21 mouse cellular contexts compared by ENCODE assay signal in genomic region chr5:106775010-106775693, GRCm38 (mm10).
DNase-seq lines count a peak whose midpoint lies in the region; ATAC-seq lines count a peak whose summit lies in the region.
"Had no signal": no experiment of that assay in that cellular context is flagged by ENCODE, and none has a peak within 500 bp of the region (broad histone marks: within the 10 kb centered on the region; RNA-seq: fewer than 3 reads in every experiment).

No protein-coding gene starts in this region.

- no peaks in the 10 kb centered on the region for H3K9me3 ChIP-seq in forebrain, embryonic 11.5 days (ENCODE audit: control insufficient read depth, low read length)
- H3K9me3 ChIP-seq in forebrain, embryonic 13.5 days (replicated peaks), result no peaks in the 10 kb centered on the region
- H3K9me3 ChIP-seq in kidney, embryonic 14.5 days (ENCODE audit: control insufficient read depth, low read length), result no peaks in the 10 kb centered on the region
- H3K9me3 ChIP-seq in limb, embryonic 10.5 days (replicated peaks), result no peaks in the 10 kb centered on the region
- H3K9me3 ChIP-seq: embryonic facial prominence, embryonic 12.5 days; heart, embryonic 15.5 days had no signal

- no peak overlapping the region for H3K4me3 ChIP-seq in forebrain, embryonic 11.5 days (ENCODE audit: low read depth, low read length)
- no peak overlapping the region for H3K4me3 ChIP-seq in forebrain, embryonic 13.5 days
- H3K4me3 ChIP-seq in kidney, embryonic 14.5 days (ENCODE audit: low read length), result no peak overlapping the region
- H3K4me3 ChIP-seq in limb, embryonic 10.5 days, result no peak overlapping the region
- H3K4me3 ChIP-seq: embryonic facial prominence, embryonic 12.5 days; heart, adult 2 months; heart, embryonic 15.5 days had no signal

- H3K27ac ChIP-seq in forebrain, embryonic 11.5 days (ENCODE audit: low read depth, low read length), result no peak overlapping the region
- no peak overlapping the region for H3K27ac ChIP-seq in forebrain, embryonic 13.5 days
- no peak overlapping the region for H3K27ac ChIP-seq in kidney, embryonic 14.5 days (ENCODE audit: low read depth, low read length)
- H3K27ac ChIP-seq in limb, embryonic 10.5 days, result peak overlapping the region; percentile 43; the same call in 1 of the 2 replicates
- H3K27ac ChIP-seq: embryonic facial prominence, embryonic 12.5 days; heart, adult 2 months; heart, embryonic 15.5 days; hindbrain, embryonic 14.5 days had no signal

- peak; percentile 47; the same call in 1 of the 2 replicates for ATAC-seq in forebrain, embryonic 11.5 days (replicated peaks; ENCODE audit: low FRiP score)
- no peak for ATAC-seq in forebrain, embryonic 13.5 days
- peak; percentile 33; the same call in 1 of the 2 replicates for ATAC-seq in kidney, embryonic 14.5 days (ENCODE audit: low FRiP score, low TSS enrichment)
- ATAC-seq: forebrain, postnatal 0 days; intestine, embryonic 16.5 days had no signal

- 37% methylated on average over 5 of the region's 5 CpGs for WGBS in forebrain, embryonic 11.5 days
- 37% methylated on average over 5 of the region's 5 CpGs for WGBS in forebrain, embryonic 13.5 days
- 40% methylated on average over 5 of the region's 5 CpGs for WGBS in kidney, embryonic 14.5 days
- 49% methylated on average over 5 of the region's 5 CpGs for WGBS in limb, embryonic 10.5 days

- DNase-seq in forebrain, embryonic 11.5 days (ENCODE audit: low spot score), result no peak
- DNase-seq in kidney, adult 8-10 months, result no peak
- peak; percentile 6 for DNase-seq in 416B (ENCODE audit: low read depth)
- DNase-seq in limb, embryonic 10.5 days (ENCODE audit: low spot score), result no peak
- no peak for DNase-seq in lung, postnatal 10 days
- DNase-seq: adrenal gland, adult 2 months; adrenal gland, postnatal 36 days; cerebellum, adult 2 months; cerebellum, postnatal 10 days; forebrain, postnatal 0 days; gastrocnemius, postnatal 14 days; heart, adult 2 months; heart, postnatal 14 days had no signal

- H3K36me3 ChIP-seq in forebrain, embryonic 11.5 days (ENCODE audit: control insufficient read depth, insufficient read depth, low read length), result no peaks in the 10 kb centered on the region
- no peaks in the 10 kb centered on the region for H3K36me3 ChIP-seq in forebrain, embryonic 13.5 days (ENCODE audit: poor library complexity, severe bottlenecking)
- no peaks in the 10 kb centered on the region for H3K36me3 ChIP-seq in kidney, embryonic 14.5 days (ENCODE audit: control insufficient read depth, insufficient read depth, low read length)
- no peaks in the 10 kb centered on the region for H3K36me3 ChIP-seq in limb, embryonic 10.5 days
- H3K36me3 ChIP-seq: embryonic facial prominence, embryonic 12.5 days; heart, embryonic 15.5 days had no signal

- no peak overlapping the region for H3K9ac ChIP-seq in forebrain, embryonic 11.5 days (ENCODE audit: low read length)
- no peak overlapping the region for H3K9ac ChIP-seq in forebrain, embryonic 13.5 days
- no peak overlapping the region for H3K9ac ChIP-seq in kidney, embryonic 14.5 days (ENCODE audit: low read depth, low read length)
- H3K9ac ChIP-seq: embryonic facial prominence, embryonic 12.5 days; forebrain, postnatal 0 days; heart, embryonic 15.5 days; hindbrain, embryonic 14.5 days had no signal

- no peaks in the 10 kb centered on the region for H3K27me3 ChIP-seq in forebrain, embryonic 11.5 days (ENCODE audit: control insufficient read depth, insufficient read depth, low read length)
- H3K27me3 ChIP-seq in forebrain, embryonic 13.5 days, result no peaks in the 10 kb centered on the region
- H3K27me3 ChIP-seq in kidney, embryonic 14.5 days (ENCODE audit: control insufficient read depth, insufficient read depth, low read length), result no peaks in the 10 kb centered on the region; the same call in 1 of the 2 replicates
- H3K27me3 ChIP-seq in limb, embryonic 10.5 days (ENCODE audit: low read depth, poor library complexity, severe bottlenecking), result no peaks in the 10 kb centered on the region
- H3K27me3 ChIP-seq: CH12.LX; embryonic facial prominence, embryonic 12.5 days; heart, embryonic 15.5 days had no signal

- no peak overlapping the region for H3K4me2 ChIP-seq in forebrain, embryonic 11.5 days (ENCODE audit: low read depth, low read length, severe bottlenecking)
- no peak overlapping the region for H3K4me2 ChIP-seq in forebrain, embryonic 13.5 days
- H3K4me2 ChIP-seq in kidney, embryonic 14.5 days (replicated peaks; ENCODE audit: low read depth, low read length), result no peak overlapping the region
- H3K4me2 ChIP-seq: embryonic facial prominence, embryonic 12.5 days; heart, embryonic 11.5 days; heart, embryonic 15.5 days; hindbrain, embryonic 14.5 days had no signal

- H3K4me1 ChIP-seq in forebrain, embryonic 11.5 days (replicated peaks; ENCODE audit: control insufficient read depth, insufficient read depth, low read length), result peaks cover 11% of the 10 kb centered on the region; the same call in 1 of the 2 replicates
- H3K4me1 ChIP-seq in forebrain, embryonic 13.5 days, result peaks cover 35% of the 10 kb centered on the region
- 0 out of 2 replicates have a peak, but pooled peaks cover 3% of the 10 kb centered on the region for H3K4me1 ChIP-seq in kidney, embryonic 14.5 days (ENCODE audit: control insufficient read depth, insufficient read depth, low read length)
- H3K4me1 ChIP-seq in limb, embryonic 10.5 days, result peaks cover 36% of the 10 kb centered on the region
- H3K4me1 ChIP-seq: heart, embryonic 15.5 days had no signal
